Mouse (Mus musculus): ENCODE data around the gene Klf11.
"Not testable (repeated sequence)": the region's sequence is repeated elsewhere in the genome, so short reads cannot be mapped to it uniquely, and the experiment has no call there.

The Klf11 gene

DNA sequence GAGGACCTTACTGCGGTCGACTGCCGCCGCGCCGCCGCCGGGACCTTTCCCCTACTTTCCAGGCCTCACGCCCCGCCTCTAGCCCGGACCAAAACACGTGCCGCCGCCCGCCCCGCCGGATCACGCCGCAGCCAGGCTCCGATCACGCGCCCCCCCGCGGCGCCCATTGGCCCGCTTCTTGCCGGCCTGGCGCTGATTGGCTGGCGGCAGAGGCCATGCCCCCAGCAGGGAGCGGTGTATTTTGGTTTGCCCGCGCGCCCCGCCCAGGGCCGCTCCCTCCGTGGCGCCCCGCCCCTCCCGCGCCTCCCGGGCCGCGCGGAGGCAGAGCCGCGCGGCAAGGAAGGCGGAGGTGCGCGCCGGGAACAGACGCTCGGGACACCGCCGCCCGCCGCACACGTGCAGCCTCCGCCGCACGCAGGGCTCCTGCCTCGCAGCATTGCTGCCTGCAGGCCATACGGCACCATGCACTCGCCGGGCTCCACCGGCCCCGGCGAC is at the start of gene Klf11:
Gene Klf11, plus strand, starts transcription at position 212 of the 495 bp plus-strand sequence.
- peak; percentile 99 to 100 for DNase-seq

DNA sequence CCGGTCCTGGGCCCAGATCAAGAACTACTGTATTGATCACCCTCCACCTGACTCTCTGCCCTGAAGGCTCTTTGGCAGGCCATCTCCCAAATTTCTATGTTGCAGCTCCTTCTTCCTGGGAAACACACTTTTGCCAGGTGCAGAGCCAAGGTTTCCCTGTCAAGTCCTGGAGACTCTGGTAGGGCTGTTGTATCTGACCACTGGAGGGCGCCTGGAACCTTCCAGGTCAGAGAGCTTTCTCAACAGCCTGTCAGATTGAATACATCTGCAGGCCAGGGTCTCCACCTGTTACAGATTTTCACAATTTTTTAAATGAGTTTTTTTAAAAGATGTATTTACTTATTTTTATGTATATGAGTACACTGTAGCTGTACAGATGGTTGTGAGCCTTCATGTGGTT is 47.8 kb upstream of the Klf11 start:
- DNase-seq: peak; percentile 89 to 92

DNA sequence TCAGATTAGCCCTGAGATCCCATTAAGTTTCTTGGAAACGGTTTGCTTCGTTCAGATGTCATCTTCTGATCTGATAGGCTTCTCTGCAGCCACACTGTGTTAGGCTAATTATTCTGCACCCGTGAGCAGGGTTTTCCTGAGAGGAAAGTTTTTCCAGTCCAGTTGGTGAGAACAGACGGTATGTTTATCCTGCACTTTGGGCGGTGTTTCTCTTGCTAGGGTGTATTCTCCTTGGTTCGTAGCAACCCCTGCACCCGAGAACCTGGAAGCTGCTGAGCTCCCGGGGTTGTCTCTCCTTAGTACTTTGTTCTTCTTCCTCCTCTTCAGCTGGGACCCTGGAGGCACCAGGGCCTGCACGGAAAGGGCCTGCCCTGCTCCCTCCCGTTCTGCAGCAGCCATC is 44.9 kb upstream of the Klf11 start:
- DNase-seq: no peak

DNA sequence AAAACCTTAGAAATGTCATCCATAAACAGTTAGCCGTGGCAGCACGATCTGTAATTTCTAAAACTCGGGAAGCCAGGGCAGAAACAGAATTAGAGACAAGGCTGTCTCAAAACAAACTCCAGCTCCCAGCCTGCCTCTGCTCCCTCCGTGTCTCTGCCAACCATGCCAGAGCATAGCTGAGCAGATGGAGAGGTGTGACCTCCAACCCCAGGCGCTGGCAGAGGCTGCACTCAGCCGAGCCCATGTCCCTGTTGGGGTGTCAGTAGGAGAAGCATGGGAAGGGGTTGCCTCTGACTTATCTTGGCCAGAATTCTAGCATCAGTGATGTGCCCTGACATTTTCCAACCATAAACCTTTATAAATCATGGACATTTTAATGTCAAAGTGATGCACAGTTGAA is 38.5 kb upstream of the Klf11 start:
- no peak for DNase-seq

DNA sequence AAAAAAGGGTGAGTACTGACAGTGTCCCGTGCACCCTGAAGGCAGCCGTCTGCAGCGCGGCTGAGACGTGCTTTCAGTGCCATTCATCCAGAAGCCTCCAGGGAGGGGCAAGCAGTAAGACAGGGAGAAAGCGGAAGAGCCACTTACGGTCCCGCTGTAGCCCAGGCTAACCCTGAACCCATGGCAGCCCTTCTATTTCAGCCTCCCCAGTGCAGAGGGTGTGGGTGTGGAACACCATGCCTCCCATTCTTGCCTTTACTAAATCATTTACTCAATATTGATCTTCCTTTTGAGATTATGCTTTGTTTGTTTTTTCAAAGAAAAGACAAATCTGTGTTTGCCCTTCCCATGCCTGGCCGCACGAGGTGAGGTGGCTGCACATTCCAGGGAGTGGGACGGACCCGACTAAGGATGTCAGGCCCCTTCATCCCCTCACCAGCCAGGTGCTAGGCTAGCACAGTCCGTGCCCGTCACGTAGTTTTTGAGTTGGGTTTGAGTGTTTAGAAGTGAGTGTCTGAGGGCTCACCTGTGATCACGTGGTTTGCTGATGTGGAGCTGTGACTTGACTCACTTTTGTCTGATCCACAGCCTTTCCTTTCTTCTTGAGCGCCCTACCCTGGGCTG is 36.5 kb upstream of the Klf11 start:
- DNase-seq: no peak

DNA sequence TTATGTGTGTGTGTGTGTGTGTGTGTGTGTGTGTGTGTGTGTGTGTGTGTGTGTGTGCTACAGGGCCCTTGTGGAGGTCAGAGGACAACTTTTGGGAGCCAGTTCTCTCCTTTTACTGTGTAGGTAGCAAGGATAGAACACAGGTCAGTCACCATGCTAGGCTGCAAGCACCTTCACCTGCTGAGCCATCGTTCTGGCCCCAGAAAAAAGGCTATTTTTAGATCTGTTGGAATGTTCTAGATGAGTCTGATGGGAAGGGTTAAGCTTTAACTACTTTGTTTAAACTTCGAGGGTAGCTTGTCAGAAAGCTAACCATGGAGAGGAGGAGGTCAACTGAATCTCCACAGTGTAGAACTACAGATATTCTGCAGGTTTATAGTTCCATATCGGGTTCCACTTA is 35.9 kb upstream of the Klf11 start:
- no peak for DNase-seq

DNA sequence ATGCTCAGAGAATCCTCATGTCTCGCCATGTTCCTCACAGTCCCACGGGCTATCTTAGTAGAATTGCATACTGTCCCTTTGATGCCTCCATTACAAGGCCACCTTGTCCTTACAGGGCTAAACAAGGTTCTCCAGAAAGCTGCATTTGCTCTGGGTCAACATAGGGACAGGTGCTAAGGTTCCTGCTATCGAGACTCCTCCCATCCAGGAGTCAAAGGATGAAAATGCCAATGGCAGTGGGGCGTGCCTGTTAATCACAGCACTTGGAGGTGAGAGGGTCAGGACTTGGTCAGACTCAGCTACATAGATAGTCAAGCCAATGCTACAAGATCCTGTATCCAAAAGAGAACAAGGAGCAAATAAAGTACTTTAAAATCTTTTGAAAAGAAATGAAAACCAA is 31.6 kb upstream of the Klf11 start:
- DNase-seq: no peak

DNA sequence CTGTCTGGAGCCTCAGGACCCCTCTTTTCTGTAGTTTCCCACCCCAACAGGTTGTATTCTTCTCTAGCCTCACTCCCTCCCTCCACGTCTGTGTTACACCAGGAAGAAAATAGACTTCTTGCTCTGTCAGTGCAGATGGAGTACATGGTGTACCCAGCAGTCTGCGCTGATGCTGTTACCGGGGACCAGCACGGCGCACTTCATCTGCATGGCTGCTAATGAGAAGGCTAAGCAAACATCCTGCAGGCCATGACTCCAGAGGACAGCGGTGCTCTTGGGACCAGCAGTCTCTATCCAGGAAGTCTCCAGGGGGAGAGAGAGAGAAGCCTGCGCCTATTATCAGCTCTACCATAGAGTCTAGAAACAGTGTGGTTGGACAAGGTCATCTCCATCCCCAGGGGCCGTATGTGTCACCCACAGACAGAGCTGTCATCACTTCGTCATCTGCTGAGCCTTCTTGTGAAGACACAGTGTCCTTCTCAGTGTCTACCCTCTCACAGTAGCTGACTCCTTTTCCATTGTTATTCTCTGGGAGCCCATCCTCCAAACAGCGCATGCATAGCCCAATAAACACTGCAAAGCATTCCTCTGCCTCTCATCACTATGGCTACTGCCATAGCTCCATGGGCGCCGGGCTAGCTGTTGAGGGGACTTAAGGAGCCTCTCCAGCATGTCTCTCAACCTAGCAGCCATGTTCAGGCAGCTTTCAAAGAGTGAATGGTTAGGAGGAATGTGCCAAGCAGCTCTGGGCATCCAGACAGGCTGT is 27.4 kb upstream of the Klf11 start:
- DNase-seq: no peak

DNA sequence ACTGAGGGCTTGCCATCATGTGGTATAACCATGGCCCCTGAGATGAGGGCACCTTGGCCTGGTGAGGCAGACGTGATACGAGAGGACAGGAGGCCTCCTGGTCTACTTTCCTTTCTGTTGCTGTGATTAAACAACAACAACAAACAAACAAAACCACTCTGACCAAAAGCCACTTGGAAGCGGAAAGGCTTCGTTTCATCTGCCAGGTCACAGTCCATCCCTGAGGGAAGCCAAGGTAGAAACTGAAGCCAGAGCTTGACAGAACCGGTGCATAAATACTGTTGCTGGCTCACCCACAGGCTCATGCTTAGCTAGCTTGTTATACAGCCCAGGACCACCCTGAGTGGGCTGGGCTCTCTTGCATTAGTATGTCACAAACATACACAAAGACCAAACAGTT is 24.7 kb upstream of the Klf11 start:
- DNase-seq: no peak

DNA sequence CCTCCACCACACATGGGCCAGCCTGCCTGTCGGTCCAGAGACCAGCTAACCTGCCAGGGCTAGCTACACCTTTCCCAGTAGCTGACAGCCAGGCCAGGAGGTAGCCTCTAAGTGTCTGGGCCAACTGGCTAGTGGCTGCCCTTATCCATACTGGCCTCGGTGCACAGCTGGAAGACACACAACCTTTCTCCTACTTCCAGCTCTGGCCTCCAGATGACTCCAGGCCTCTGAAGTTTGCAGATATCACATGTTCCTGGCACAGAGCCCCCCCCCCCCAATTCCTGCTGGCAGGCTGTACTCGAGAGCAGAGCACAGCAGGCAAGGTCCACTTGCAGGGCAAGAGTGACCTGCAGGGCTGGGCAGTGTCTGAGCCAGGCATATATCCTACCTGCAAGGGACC is 23.9 kb upstream of the Klf11 start:
- no peak for DNase-seq

DNA sequence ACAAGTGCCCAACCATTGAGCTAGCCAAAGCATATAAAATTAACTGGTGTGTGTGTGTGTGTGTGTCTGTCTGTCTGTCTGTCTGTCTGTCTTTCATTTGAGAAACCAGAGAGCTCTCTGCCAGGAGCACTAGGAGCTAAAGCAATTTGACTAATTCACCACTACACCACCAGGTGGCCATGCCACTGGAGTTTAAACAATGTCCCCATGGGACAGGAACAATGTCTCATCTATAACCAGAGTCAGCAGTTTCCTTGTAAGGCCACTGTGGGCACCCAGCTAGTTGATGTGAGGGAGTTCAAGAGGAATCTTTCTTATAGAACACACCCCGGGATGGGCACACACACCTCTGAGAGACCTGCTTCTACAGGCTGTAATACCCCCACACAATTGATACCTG is 20.9 kb upstream of the Klf11 start:
- DNase-seq: peak; percentile 63 to 71

DNA sequence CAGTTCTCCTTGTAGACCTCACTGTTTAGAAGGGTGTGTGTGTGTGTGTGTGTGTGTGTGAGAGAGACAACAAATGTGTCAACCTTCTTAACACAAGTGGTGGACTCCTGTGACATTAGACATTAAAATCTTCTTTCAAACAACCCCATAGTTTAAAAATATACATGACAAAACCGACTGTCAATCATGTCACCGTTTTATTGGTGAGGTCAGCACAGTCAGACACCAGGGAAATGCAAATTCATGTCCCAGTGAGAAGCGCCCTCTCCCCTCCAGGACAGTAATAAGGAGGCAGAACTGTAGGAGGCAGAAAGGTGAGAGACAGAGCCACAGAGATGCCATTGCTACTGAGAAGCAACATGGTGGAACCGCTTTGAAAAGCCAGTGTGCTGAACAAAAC is 18.7 kb upstream of the Klf11 start:
- no peak for DNase-seq

DNA sequence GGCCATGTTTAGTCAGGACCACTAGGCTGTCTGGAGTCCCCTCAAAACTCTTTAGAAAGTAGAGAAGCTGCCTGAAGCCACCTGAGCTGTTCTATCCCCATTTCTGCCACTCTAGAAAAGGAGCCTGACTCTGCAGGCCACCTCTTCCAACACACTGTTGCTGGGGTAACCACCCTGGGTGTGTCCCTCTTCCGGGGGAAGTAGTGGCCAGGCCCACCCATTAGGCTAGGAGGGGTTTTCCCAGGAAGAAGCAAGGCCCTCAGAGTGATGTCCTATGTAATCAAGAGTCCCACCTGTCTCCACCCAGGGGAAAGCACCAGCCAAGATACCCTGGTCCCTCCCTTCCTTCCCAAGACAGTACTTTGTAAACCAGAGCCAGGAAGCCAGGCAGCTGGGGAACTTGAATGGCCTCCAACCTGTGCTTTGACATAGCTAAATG is 17.3 kb upstream of the Klf11 start:
- no peak for DNase-seq

DNA sequence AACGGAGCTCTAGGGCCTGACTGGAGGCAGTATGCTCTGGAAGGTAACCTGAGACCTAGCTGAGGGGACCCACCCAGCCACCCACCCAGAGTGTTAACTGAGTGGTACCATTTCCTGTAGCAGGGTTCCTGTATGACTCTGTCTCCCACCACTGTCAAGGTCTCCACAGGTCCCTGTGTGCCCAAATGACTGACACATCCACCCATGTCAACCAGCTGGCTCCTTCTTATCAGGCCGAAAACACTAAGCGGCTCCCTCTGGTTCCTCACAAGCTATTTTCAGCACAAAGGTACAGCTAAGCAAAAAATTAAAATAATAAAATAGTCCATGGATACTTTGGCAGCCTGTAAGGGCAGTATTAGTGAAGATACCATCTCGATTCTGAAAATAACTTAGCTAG is 16.9 kb upstream of the Klf11 start:
- no peak for DNase-seq

DNA sequence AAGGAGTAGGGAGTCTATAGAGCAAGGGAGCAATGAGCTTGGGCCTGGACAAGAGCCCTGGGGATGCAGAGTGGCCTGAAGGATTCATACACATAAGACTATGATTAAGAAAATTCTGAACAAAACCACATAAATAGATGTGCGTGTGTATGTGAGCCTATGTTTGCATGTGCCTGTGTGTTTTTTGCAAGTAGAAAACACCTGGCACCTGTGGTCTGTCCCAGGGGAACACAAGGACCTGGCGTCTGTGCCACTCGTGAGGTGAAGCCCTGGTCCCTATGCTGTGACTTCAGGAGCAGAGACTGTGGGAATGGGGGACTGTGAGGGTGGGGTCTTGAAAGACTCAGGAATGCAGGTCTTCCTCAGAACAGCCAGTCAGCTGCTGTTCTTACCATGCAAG is 16.4 kb upstream of the Klf11 start:
- DNase-seq: no peak

DNA sequence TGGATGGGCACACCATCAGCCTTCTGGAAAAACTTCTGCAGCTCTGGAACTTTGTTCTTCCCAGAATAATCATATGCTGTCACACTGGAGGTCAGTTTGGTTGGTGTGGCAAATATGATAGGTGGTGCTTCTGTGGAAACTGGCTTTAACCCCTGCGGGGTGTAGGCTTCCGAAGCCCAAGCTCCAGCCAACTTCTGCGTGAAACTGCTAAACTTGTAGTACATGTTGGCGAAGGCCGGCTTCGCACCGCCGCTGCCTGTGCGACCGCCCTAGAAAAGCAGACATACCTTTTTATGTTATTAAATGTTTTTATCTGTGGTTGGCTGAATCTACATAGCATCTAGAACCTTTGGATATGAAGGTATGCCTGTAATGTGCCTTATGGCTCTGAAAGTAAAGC is 12.3 kb upstream of the Klf11 start:
- DNase-seq: not testable (repeated sequence)

DNA sequence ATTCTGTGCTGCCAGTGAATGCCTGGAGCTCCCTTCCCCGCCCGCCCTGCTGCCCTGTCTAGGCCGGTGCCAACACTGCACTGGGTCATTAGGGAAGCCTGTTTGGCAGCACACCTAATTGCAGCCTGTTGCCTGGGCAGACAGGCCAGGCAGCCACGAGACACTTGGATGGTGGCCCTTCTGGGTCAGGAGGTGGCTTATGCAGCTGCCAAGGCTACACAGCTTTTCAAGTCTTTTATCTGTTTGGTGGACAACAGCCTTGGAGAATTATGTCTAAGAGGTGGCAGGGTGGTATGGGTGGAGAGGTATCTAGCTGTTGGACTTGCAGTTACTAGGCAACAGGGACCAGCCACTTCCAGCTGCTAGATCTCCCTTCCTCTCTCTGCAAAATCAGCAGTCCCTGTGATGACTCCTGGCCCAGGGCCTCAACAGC is 8.7 kb upstream of the Klf11 start:
- peak; percentile 74 to 84 for DNase-seq

DNA sequence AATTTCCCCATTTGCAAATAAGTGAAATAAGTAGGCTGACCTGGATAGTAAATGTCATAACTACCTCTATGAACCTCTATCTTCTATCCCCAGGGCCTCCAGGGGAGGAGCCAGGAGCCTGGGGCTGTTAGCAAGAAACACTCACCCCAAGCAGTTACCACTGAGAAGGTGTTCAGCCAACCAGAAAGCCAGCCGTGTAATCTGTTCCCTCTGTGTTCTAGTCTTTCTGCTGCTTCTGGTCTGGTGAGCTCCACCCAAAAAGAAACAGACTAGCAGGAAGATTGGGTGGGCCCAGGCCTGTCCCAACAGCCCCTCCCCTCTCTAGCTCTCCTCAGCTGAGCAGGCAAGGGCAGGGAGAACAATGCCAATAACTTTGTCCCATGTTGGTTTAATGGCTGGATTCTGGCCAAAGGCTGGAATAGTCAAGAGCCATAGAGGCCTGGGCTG is 6.9 kb upstream of the Klf11 start:
- no peak for DNase-seq

DNA sequence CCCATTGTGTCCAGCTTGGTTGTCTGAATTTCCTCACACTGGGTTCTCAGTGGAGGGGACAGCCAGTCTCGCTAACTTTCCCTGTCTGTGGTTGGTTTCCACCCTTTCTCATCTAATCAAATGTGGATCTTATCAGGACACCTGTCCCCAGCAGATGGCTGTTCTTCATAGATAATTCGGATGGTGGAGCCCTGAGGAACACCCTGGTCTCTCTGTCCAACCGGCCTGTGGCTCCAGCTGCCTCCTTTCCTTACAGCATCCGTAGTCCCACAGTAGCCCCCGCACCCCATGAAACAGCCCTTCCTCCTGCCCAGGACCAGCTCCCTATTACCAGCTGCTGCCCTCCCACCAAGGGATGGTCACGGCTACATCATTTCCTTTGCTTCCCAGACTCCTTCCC is 5.2 kb upstream of the Klf11 start:
- no peak for DNase-seq

DNA sequence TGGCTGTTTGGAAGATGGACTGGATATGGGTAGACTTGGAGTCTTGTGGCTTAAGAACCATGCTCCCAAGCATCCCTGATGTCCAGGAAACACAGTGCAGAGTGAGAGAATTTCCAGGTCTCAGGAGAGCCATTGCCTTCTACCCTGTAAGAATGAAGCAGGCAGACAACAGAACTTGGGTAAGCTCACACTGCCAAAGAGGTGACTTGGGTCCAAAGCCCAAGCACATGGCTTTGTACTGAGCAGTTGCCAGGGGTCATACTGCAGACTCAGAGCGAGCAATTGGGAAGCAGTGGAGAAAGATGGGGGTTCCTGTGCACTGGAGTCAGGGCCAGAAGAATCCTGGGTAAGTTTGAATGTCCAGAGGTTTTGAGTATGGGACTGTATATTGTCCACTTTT is 3.0 kb upstream of the Klf11 start:
- no peak for DNase-seq

DNA sequence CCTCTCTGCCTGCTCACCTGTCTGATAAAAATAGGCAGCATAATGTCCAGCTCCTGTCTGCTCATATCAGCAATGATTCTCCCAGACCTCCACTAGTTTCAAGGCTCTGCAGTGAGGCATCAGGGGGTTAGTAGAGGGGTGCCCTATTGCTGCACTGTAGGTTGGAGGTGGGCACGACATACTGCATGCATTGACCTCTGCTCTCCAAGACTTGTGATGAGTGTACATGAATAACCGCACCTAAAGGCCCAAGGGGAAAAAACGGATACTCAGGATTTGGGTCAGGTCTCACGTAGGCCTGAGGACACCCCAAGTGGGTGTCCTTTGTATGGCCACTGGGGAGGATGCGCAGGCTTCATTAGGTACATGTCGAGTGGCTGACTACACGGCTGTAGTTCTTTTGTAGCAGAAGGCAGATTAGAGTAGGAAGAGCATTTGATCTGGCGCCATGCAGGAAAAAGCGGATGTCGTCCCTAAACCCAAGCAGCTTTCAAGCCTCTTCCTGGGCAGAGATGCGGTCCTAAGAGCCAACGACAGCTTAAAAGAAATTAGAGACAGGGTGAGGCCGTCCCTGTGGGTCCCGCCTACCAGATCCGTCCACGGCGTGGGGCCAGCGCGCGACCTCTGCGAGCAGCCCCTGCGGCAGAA is 535 bp upstream of the Klf11 start:
- DNase-seq: no peak

DNA sequence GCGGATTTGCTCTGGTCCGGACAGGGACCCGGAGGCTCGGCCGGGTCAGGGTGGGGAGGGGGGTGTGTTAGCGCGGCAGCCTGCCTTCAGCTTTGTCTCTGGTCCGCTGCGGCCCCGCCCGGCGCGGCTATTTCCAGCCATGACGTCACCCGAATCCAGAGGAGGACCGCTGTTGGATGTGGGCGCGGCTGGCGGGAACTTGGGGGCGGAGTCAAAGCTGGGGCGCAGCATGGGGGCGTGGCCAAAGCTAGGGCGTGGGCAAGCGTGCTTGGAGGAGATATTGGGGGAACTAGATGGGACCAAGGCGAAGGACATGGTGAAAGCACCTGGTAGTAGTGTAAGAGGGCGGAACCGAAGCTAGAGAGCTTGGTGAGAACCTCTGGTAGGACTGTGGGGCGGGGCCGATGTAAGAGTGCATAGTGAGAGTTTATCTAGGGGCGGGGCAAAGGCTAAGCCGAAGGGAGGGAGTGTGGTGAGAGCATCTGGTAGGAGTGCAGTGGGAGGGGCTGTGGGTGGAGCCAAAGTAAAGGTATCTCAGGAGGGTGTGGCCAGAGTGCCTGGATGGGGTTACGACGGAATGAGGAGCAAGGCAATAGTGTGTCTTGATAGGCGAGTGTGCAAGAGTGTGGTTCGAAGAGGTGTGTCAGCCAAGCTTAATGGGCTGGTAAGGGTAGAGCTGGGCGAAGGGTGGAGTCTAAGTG is 718 bp downstream of the Klf11 start:
- peak; percentile 98 to 99 for DNase-seq

Measured in kidney, postnatal 4 days (tissue).